10 mouse cellular contexts compared by ENCODE assay signal in genomic region chr11:32236132-32236531, GRCm38 (mm10). TPM values are rescaled to one million over a fixed set of nuclear protein-coding genes. Genes with fewer than 3 reads are reported as not detected.
DNase-seq lines count a peak whose midpoint lies in the region; ATAC-seq and TF ChIP-seq lines count a peak whose summit lies in the region.
"Had no signal": no experiment of that assay in that cellular context is flagged by ENCODE, and none has a peak within 500 bp of the region (broad histone marks: within the 10 kb centered on the region; RNA-seq: fewer than 3 reads in every experiment).

No protein-coding gene starts in this region.

- no peaks in the 10 kb centered on the region for H3K27me3 ChIP-seq in intestine, embryonic 15.5 days (replicated peaks)
- no peaks in the 10 kb centered on the region for H3K27me3 ChIP-seq in intestine, postnatal 0 days (replicated peaks; ENCODE audit: control insufficient read depth, insufficient read depth, low read length)
- H3K27me3 ChIP-seq in midbrain, embryonic 13.5 days: no peaks in the 10 kb centered on the region

- peaks cover 23% of the 10 kb centered on the region for H3K36me3 ChIP-seq in intestine, embryonic 15.5 days
- H3K36me3 ChIP-seq in intestine, postnatal 0 days (ENCODE audit: control insufficient read depth, insufficient read depth): peaks cover 49% of the 10 kb centered on the region
- H3K36me3 ChIP-seq in midbrain, embryonic 13.5 days: peaks cover 59% of the 10 kb centered on the region

- no peak overlapping the region for H3K9ac ChIP-seq in intestine, embryonic 15.5 days
- no peak overlapping the region for H3K9ac ChIP-seq in intestine, postnatal 0 days (ENCODE audit: low read depth, low read length)
- peak overlapping the region; percentile 24; the same call in 1 of the 2 replicates for H3K9ac ChIP-seq in midbrain, embryonic 13.5 days (replicated peaks)

- peak; percentile 44 for DNase-seq in cerebellum, adult 11-12 months
- no peak for DNase-seq in cerebellum, adult 9-10 months
- DNase-seq in cerebellum, adult 9-11 months: peak; percentile 52
- no peak for DNase-seq in T-cell, adult 2 months (ENCODE audit: low spot score)
- no peak for DNase-seq in ovary, adult 18-20 months (ENCODE audit: low spot score)

- H3K9me3 ChIP-seq in intestine, embryonic 15.5 days: no peaks in the 10 kb centered on the region
- H3K9me3 ChIP-seq in intestine, postnatal 0 days (ENCODE audit: control insufficient read depth): no peaks in the 10 kb centered on the region
- no peaks in the 10 kb centered on the region for H3K9me3 ChIP-seq in midbrain, embryonic 13.5 days

- no peak for TF ChIP-seq CTCF in intestine, postnatal 0 days (IDR thresholded peaks at IDR 0.05; ENCODE audit: low read depth)

- H3K4me2 ChIP-seq in intestine, embryonic 15.5 days (replicated peaks): no peak overlapping the region
- no peak overlapping the region for H3K4me2 ChIP-seq in intestine, postnatal 0 days (replicated peaks; ENCODE audit: low read depth)
- no peak overlapping the region for H3K4me2 ChIP-seq in midbrain, embryonic 13.5 days (replicated peaks)

- H3K4me3 ChIP-seq in intestine, embryonic 15.5 days (replicated peaks): no peak overlapping the region
- no peak overlapping the region for H3K4me3 ChIP-seq in intestine, postnatal 0 days (ENCODE audit: low read depth, low read length)
- no peak overlapping the region for H3K4me3 ChIP-seq in midbrain, embryonic 13.5 days (replicated peaks)

- WGBS in intestine, embryonic 15.5 days: 73% methylated on average over 2 of the region's 2 CpGs
- WGBS in intestine, postnatal 0 days: 65% methylated on average over 2 of the region's 2 CpGs
- 64% methylated on average over 2 of the region's 2 CpGs for WGBS in midbrain, embryonic 13.5 days

- H3K4me1 ChIP-seq in intestine, embryonic 15.5 days (replicated peaks): peaks cover 22% of the 10 kb centered on the region
- H3K4me1 ChIP-seq in intestine, postnatal 0 days (replicated peaks; ENCODE audit: control insufficient read depth, insufficient read depth, low read length): 0 out of 2 replicates have a peak, but pooled peaks cover 2% of the 10 kb centered on the region
- H3K4me1 ChIP-seq in midbrain, embryonic 13.5 days (replicated peaks): peaks cover 23% of the 10 kb centered on the region

- ATAC-seq in intestine, embryonic 15.5 days: no peak
- no peak for ATAC-seq in intestine, postnatal 0 days
- 0 out of 2 replicates have a peak, but pooled peaks have one; percentile 10 for ATAC-seq in midbrain, embryonic 13.5 days

- H3K27ac ChIP-seq in intestine, embryonic 15.5 days: peak overlapping the region; percentile 56; the same call in 1 of the 2 replicates
- no peak overlapping the region for H3K27ac ChIP-seq in intestine, postnatal 0 days (ENCODE audit: low read depth, low read length)
- H3K27ac ChIP-seq in midbrain, embryonic 13.5 days: peak overlapping the region; percentile 72
- H3K27ac ChIP-seq: kidney, postnatal 0 days had no signal

RNA-seq across cellular contexts. Expression of gene Mpg, which starts 9.8 kb away (rescaled TPM):
- polyA plus RNA-seq in intestine, embryonic 15.5 days (2015; fragmentation: Nextera tagmentation; extraction: Ambion mirVana): 30.8 and 36.6 TPM in 2 replicates
- polyA plus RNA-seq in intestine, postnatal 0 days (2015; fragmentation: Nextera tagmentation; extraction: Ambion mirVana): 19.2 and 20.9 TPM in 2 replicates
- polyA plus RNA-seq in midbrain, embryonic 13.5 days (2015; fragmentation: Nextera tagmentation; extraction: Ambion mirVana): 34.1 and 35.2 TPM in 2 replicates

RNA-seq across cellular contexts. Expression of gene Rhbdf1, which starts 14.0 kb away (rescaled TPM):
- 52.8 and 53.5 TPM in 2 replicates for polyA plus RNA-seq in intestine, embryonic 15.5 days (2015; fragmentation: Nextera tagmentation; extraction: Ambion mirVana)
- 20.7 and 26.1 TPM in 2 replicates for polyA plus RNA-seq in intestine, postnatal 0 days (2015; fragmentation: Nextera tagmentation; extraction: Ambion mirVana)
- polyA plus RNA-seq in midbrain, embryonic 13.5 days (2015; fragmentation: Nextera tagmentation; extraction: Ambion mirVana): 13.6 and 14.8 TPM in 2 replicates

RNA-seq across cellular contexts. Expression of gene Snrnp25, which starts 30.9 kb away (rescaled TPM):
- 45.1 and 49.1 TPM in 2 replicates for polyA plus RNA-seq in intestine, embryonic 15.5 days (2015; fragmentation: Nextera tagmentation; extraction: Ambion mirVana)
- 27.0 and 28.0 TPM in 2 replicates for polyA plus RNA-seq in intestine, postnatal 0 days (2015; fragmentation: Nextera tagmentation; extraction: Ambion mirVana)
- 46.5 and 46.6 TPM in 2 replicates for polyA plus RNA-seq in midbrain, embryonic 13.5 days (2015; fragmentation: Nextera tagmentation; extraction: Ambion mirVana)

RNA-seq across cellular contexts. Expression of gene Nprl3, which starts 31.4 kb away (rescaled TPM):
- 29.4 and 33.6 TPM in 2 replicates for polyA plus RNA-seq in intestine, embryonic 15.5 days (2015; fragmentation: Nextera tagmentation; extraction: Ambion mirVana)
- 19.8 and 20.7 TPM in 2 replicates for polyA plus RNA-seq in intestine, postnatal 0 days (2015; fragmentation: Nextera tagmentation; extraction: Ambion mirVana)
- 46.5 and 47.2 TPM in 2 replicates for polyA plus RNA-seq in midbrain, embryonic 13.5 days (2015; fragmentation: Nextera tagmentation; extraction: Ambion mirVana)

RNA-seq across cellular contexts. Expression of gene Il9r, which starts 36.1 kb away (rescaled TPM):
- 0.09 and 0.11 TPM in 2 replicates for polyA plus RNA-seq in intestine, embryonic 15.5 days (2015; fragmentation: Nextera tagmentation; extraction: Ambion mirVana)
- not detected in 2 replicates for polyA plus RNA-seq in intestine, postnatal 0 days (2015; fragmentation: Nextera tagmentation; extraction: Ambion mirVana)
- not detected in 2 replicates for polyA plus RNA-seq in midbrain, embryonic 13.5 days (2015; fragmentation: Nextera tagmentation; extraction: Ambion mirVana)
- polyA plus RNA-seq: cerebellum, adult 2 months; kidney, postnatal 0 days had no signal

Comparison
In these comparisons a context has a peak if more than half of its experiments do, and no peak if none do; other contexts are left out.
1. DNase-seq: peak in cerebellum, adult 11-12 months (single experiment) and cerebellum, adult 9-11 months (single experiment); none in cerebellum, adult 9-10 months (single experiment), T-cell, adult 2 months (single experiment) and ovary, adult 18-20 months (single experiment).